Mouse (Mus musculus) liver, embryonic 15.5 days (tissue): Measurements from ENCODE around the gene Lalba. TPM values are rescaled to one million over a fixed set of nuclear protein-coding genes. Genes with fewer than 3 reads are reported as not detected.

Source experiments
- ATAC-seq: fragments of 200-750 bp; cut with Nextera tagmentation; 2 replicates; pipeline ENCODE4 v1.8.0; 2017; ENCODE audit warnings: moderate number of reproducible peaks, mild to moderate bottlenecking, moderate library complexity; ENCODE audit not compliant: insufficient read depth
- H3K27ac ChIP-seq: fragments of 300-500 bp; sonication (generic); replicated peaks from 2 replicates; pipeline ENCODE4 v1.5.1; 2015; ENCODE audit warnings: mild to moderate bottlenecking, inconsistent platforms
- H3K27me3 ChIP-seq: fragments of 300-500 bp; sonication (generic); 2 replicates; pipeline ENCODE4 v1.6.1; 2015; ENCODE audit warnings: mild to moderate bottlenecking, inconsistent platforms
- H3K36me3 ChIP-seq: fragments of 300-500 bp; sonication (generic); replicated peaks from 2 replicates; pipeline ENCODE4 v1.6.1; 2015; ENCODE audit warnings: moderate library complexity, mild to moderate bottlenecking, inconsistent platforms
- H3K4me1 ChIP-seq: fragments of 300-500 bp; sonication (generic); replicated peaks from 2 replicates; pipeline ENCODE4 v1.6.1; 2015; ENCODE audit warnings: inconsistent platforms
- H3K4me2 ChIP-seq: fragments of 300-500 bp; sonication (generic); 2 replicates; pipeline ENCODE4 v1.6.1; 2015; ENCODE audit warnings: moderate library complexity, mild to moderate bottlenecking, inconsistent platforms
- H3K4me3 ChIP-seq: fragments of 300-500 bp; sonication (generic); replicated peaks from 2 replicates; pipeline ENCODE4 v1.5.1; 2015; ENCODE audit warnings: mild to moderate bottlenecking, inconsistent platforms
- H3K9ac ChIP-seq: fragments of 300-500 bp; sonication (generic); 2 replicates; pipeline ENCODE4 v1.6.1; 2015; ENCODE audit warnings: moderate library complexity, mild to moderate bottlenecking, inconsistent platforms
- H3K9me3 ChIP-seq: fragments of 300-500 bp; sonication (generic); replicated peaks from 2 replicates; pipeline ENCODE4 v1.6.1; 2016; ENCODE audit warnings: inconsistent platforms
- WGBS: fragments of 180-500 bp; shearing (Covaris S2); methylation state at CpG from one replicate; pipeline ENCODE4 v1.1.7; 2015; ENCODE audit warnings: mixed read lengths; ENCODE audit not compliant: insufficient replicate concordance; 5-methylcytosine and 5-hydroxymethylcytosine counted together
- polyA plus RNA-seq: library from polyadenylated mRNA; unstranded; fragments of >200 nt; fragmentation: Nextera tagmentation; extraction: Ambion mirVana; gene quantifications from 2 replicates; pipeline ENCODE4 v1.2.1, GENCODE M21; 2015

Lalba gene
- polyA plus RNA-seq, 1 experiment from 2014 or later, result not detected

- no peaks in the 10 kb centered on the region for H3K9me3 ChIP-seq
- WGBS, result 29% methylated on average over 8 of the region's 8 CpGs
- H3K4me3 ChIP-seq, result no peak overlapping the region
- no peak overlapping the region for H3K9ac ChIP-seq
- H3K4me1 ChIP-seq, result peaks cover 16% of the 10 kb centered on the region
- H3K36me3 ChIP-seq, result no peaks in the 10 kb centered on the region
- no peak overlapping the region for H3K27ac ChIP-seq
- no peaks in the 10 kb centered on the region for H3K27me3 ChIP-seq
- H3K4me2 ChIP-seq, result no peak overlapping the region
- no peak for ATAC-seq
Observed at GRCm38 (mm10) chr15:98512232-98512631, 29.7 kb upstream of the Lalba start.

GRCm38 (mm10) chr15:98511386-98511928 is 28.9 kb upstream of the Lalba start:
- WGBS, result 34% methylated on average over 13 of the region's 13 CpGs
- Histone ChIP-seq H3K4me1 (peaks cover 16% of the 10 kb centered on the region), H3K9me3 (no peaks in the 10 kb centered on the region), H3K9ac (no peak overlapping the region), H3K4me2 (peak overlapping the region; percentile 66), H3K36me3 (no peaks in the 10 kb centered on the region), H3K4me3 (peak overlapping the region; percentile 7; the same call in 1 of the 2 replicates), H3K27me3 (no peaks in the 10 kb centered on the region), H3K27ac (peak overlapping the region; percentile 51; the same call in 1 of the 2 replicates)
- no peak for ATAC-seq

GRCm38 (mm10) chr15:98510438-98511385 is 28.2 kb upstream of the Lalba start:
- H3K27me3 ChIP-seq, result no peaks in the 10 kb centered on the region
- H3K4me2 ChIP-seq, result peak overlapping the region; percentile 66
- H3K9ac ChIP-seq, result no peak overlapping the region
- peak; percentile 29; the same call in 1 of the 2 replicates for ATAC-seq
- H3K9me3 ChIP-seq, result no peaks in the 10 kb centered on the region
- H3K4me3 ChIP-seq, result peak overlapping the region; percentile 32
- H3K27ac ChIP-seq, result peak overlapping the region; percentile 51; the same call in 1 of the 2 replicates
- WGBS, result 25% methylated on average over 25 of the region's 25 CpGs
- no peaks in the 10 kb centered on the region for H3K36me3 ChIP-seq
- peaks cover 16% of the 10 kb centered on the region for H3K4me1 ChIP-seq

GRCm38 (mm10) chr15:98509387-98509786 is 26.9 kb upstream of the Lalba start:
- Histone ChIP-seq H3K9ac (no peak overlapping the region), H3K4me2 (no peak overlapping the region), H3K27ac (no peak overlapping the region), H3K27me3 (no peaks in the 10 kb centered on the region), H3K4me1 (peaks cover 16% of the 10 kb centered on the region), H3K4me3 (no peak overlapping the region), H3K9me3 (no peaks in the 10 kb centered on the region), H3K36me3 (no peaks in the 10 kb centered on the region)
- WGBS, result 34% methylated on average over 2 of the region's 2 CpGs
- ATAC-seq, result no peak

GRCm38 (mm10) chr15:98507321-98507720 is 24.8 kb upstream of the Lalba start:
- 70% methylated on average over 6 of the region's 6 CpGs for WGBS
- no peak overlapping the region for H3K4me3 ChIP-seq
- H3K27ac ChIP-seq, result no peak overlapping the region
- ATAC-seq, result no peak
- no peaks in the 10 kb centered on the region for H3K36me3 ChIP-seq
- no peak overlapping the region for H3K4me2 ChIP-seq
- no peaks in the 10 kb centered on the region for H3K9me3 ChIP-seq
- no peak overlapping the region for H3K9ac ChIP-seq
- peaks cover 16% of the 10 kb centered on the region for H3K4me1 ChIP-seq
- H3K27me3 ChIP-seq, result no peaks in the 10 kb centered on the region

- Histone ChIP-seq H3K4me3 (no peak overlapping the region), H3K9me3 (no peaks in the 10 kb centered on the region), H3K27me3 (no peaks in the 10 kb centered on the region), H3K36me3 (no peaks in the 10 kb centered on the region), H3K27ac (no peak overlapping the region), H3K4me1 (peaks cover 10% of the 10 kb centered on the region), H3K4me2 (no peak overlapping the region), H3K9ac (no peak overlapping the region)
- ATAC-seq, result no peak
- 34% methylated on average over 9 of the region's 9 CpGs for WGBS
Observed at GRCm38 (mm10) chr15:98506253-98506957, 23.9 kb upstream of the Lalba start.

- Histone ChIP-seq H3K27me3 (no peaks in the 10 kb centered on the region), H3K9me3 (no peaks in the 10 kb centered on the region), H3K36me3 (no peaks in the 10 kb centered on the region), H3K27ac (no peak overlapping the region), H3K4me2 (no peak overlapping the region), H3K4me3 (no peak overlapping the region), H3K9ac (no peak overlapping the region), H3K4me1 (no peaks in the 10 kb centered on the region)
- no peak for ATAC-seq
- WGBS, result 11% methylated on average over 18 of the region's 18 CpGs
Observed at GRCm38 (mm10) chr15:98504514-98504913, 22.0 kb upstream of the Lalba start.

GRCm38 (mm10) chr15:98503317-98503716 is 20.8 kb upstream of the Lalba start:
- Histone ChIP-seq H3K4me1 (no peaks in the 10 kb centered on the region), H3K4me3 (no peak overlapping the region), H3K27ac (no peak overlapping the region), H3K4me2 (no peak overlapping the region), H3K9ac (no peak overlapping the region), H3K27me3 (no peaks in the 10 kb centered on the region), H3K36me3 (no peaks in the 10 kb centered on the region), H3K9me3 (no peaks in the 10 kb centered on the region)
- WGBS, result 71% methylated on average over 3 of the region's 3 CpGs
- ATAC-seq, result no peak

- H3K4me2 ChIP-seq, result no peak overlapping the region
- H3K36me3 ChIP-seq, result no peaks in the 10 kb centered on the region
- no peaks in the 10 kb centered on the region for H3K27me3 ChIP-seq
- no peaks in the 10 kb centered on the region for H3K9me3 ChIP-seq
- H3K27ac ChIP-seq, result no peak overlapping the region
- H3K4me1 ChIP-seq, result no peaks in the 10 kb centered on the region
- H3K9ac ChIP-seq, result no peak overlapping the region
- no peak for ATAC-seq
- 75% methylated on average over 17 of the region's 17 CpGs for WGBS
- H3K4me3 ChIP-seq, result no peak overlapping the region
Observed at GRCm38 (mm10) chr15:98497631-98498030, 15.1 kb upstream of the Lalba start.

GRCm38 (mm10) chr15:98492102-98492501 is 9.6 kb upstream of the Lalba start, which contains the start of gene Olfr279:
Olfr279 (plus strand) TSS chr15:98492402.
- Histone ChIP-seq H3K9me3 (no peaks in the 10 kb centered on the region), H3K36me3 (no peaks in the 10 kb centered on the region), H3K4me2 (no peak within 1 kb of the TSS), H3K4me1 (no peaks in the 10 kb centered on the region), H3K27me3 (no peaks in the 10 kb centered on the region), H3K27ac (no peak within 1 kb of the TSS), H3K9ac (no peak within 1 kb of the TSS), H3K4me3 (no peak within 1 kb of the TSS)
- ATAC-seq, result no peak
- WGBS, result 41% methylated on average over 4 of the region's 4 CpGs

GRCm38 (mm10) chr15:98491332-98491731 is 8.8 kb upstream of the Lalba start:
- ATAC-seq, result no peak
- 53% methylated on average over 2 of the region's 2 CpGs for WGBS

More at GRCm38 (mm10) chr15:98491332-98491731, 8.8 kb upstream of the Lalba start:
- Histone ChIP-seq H3K36me3 (no peaks in the 10 kb centered on the region), H3K4me1 (no peaks in the 10 kb centered on the region), H3K27me3 (no peaks in the 10 kb centered on the region), H3K27ac (no peak overlapping the region), H3K9me3 (no peaks in the 10 kb centered on the region), H3K4me2 (no peak overlapping the region), H3K9ac (no peak overlapping the region), H3K4me3 (no peak overlapping the region)
